Mouse (Mus musculus) forebrain, embryonic 12.5 days (tissue): ENCODE measurements around the gene Dph2. TPM values are rescaled to one million over a fixed set of nuclear protein-coding genes. Genes with fewer than 3 reads are reported as not detected.

Experiments used
- ATAC-seq: fragments of 200-750 bp; cut with Nextera tagmentation; 2 replicates; pipeline ENCODE4 v1.8.0; 2017; ENCODE audit warnings: moderate TSS enrichment; ENCODE audit not compliant: low FRiP score
- H3K27ac ChIP-seq: fragments of 300-500 bp; sonication (generic); 2 replicates; pipeline ENCODE4 v1.5.1; 2016; ENCODE audit warnings: mild to moderate bottlenecking
- H3K27me3 ChIP-seq: fragments of 300-500 bp; sonication (generic); 2 replicates; pipeline ENCODE4 v1.6.1; 2016; ENCODE audit warnings: mild to moderate bottlenecking
- H3K36me3 ChIP-seq: fragments of 300-500 bp; sonication (generic); replicated peaks from 2 replicates; pipeline ENCODE4 v1.6.1; 2016; ENCODE audit warnings: mild to moderate bottlenecking
- H3K4me1 ChIP-seq: fragments of 300-500 bp; sonication (generic); 2 replicates; pipeline ENCODE4 v1.6.1; 2016
- H3K4me2 ChIP-seq: fragments of 300-500 bp; sonication (generic); 2 replicates; pipeline ENCODE4 v1.6.1; 2016; ENCODE audit warnings: mild to moderate bottlenecking, moderate library complexity
- H3K4me3 ChIP-seq: fragments of 300-500 bp; sonication (generic); replicated peaks from 2 replicates; pipeline ENCODE4 v1.5.1; 2016; ENCODE audit warnings: mild to moderate bottlenecking
- H3K9ac ChIP-seq: fragments of 300-500 bp; sonication (generic); 2 replicates; pipeline ENCODE4 v1.6.1; 2016; ENCODE audit warnings: mild to moderate bottlenecking
- H3K9me3 ChIP-seq: fragments of 300-500 bp; sonication (generic); 2 replicates; pipeline ENCODE4 v1.6.1; 2016
- WGBS: fragments of 180-500 bp; shearing (Covaris S2); methylation state at CpG from one replicate; pipeline ENCODE4 v1.1.7; 2016; 5-methylcytosine and 5-hydroxymethylcytosine counted together
- polyA plus RNA-seq: library from polyadenylated mRNA; unstranded; fragments of >200 nt; fragmentation: Nextera tagmentation; extraction: Ambion mirVana; gene quantifications from 2 replicates; pipeline ENCODE4 v1.2.1, GENCODE M21; 2016

Dph2 gene
- polyA plus RNA-seq, 1 experiment from 2014 or later: 27.0 TPM

DNA sequence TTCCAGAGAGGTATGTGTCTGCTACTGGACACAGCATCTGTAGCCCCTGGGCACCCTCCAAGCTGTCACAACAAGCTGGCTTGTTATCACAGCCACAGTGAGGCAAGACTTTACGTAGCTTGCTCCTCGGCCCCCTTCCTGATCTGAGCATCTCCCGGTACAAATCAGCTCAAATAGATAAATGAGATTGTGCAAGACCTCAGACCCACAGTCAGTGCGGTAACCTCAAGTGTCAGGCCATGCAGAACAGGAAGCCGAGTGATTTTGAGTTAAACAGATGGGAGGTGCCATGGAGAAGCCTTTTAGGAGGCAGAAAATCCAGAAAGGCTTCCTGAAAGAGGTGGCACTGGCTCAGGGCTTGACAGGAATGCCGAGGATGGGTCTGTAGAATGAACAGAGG, 24.8 kb downstream of the Dph2 start:
- no peak overlapping the region for H3K27ac ChIP-seq
- H3K4me1 ChIP-seq: peaks cover 24% of the 10 kb centered on the region
- H3K9ac ChIP-seq: no peak overlapping the region
- H3K27me3 ChIP-seq: peaks cover 6% of the 10 kb centered on the region
- no peaks in the 10 kb centered on the region for H3K36me3 ChIP-seq
- no peak overlapping the region for H3K4me2 ChIP-seq
- no peaks in the 10 kb centered on the region for H3K9me3 ChIP-seq
- ATAC-seq: no peak
- 81% methylated on average over 6 of the region's 6 CpGs for WGBS
- H3K4me3 ChIP-seq: no peak overlapping the region

GRCm38 (mm10) chr4:117866083-117866482, 25.7 kb downstream of the Dph2 start:
- Histone ChIP-seq H3K36me3 (no peaks in the 10 kb centered on the region), H3K9ac (no peak overlapping the region), H3K9me3 (no peaks in the 10 kb centered on the region), H3K4me2 (no peak overlapping the region), H3K27ac (0 out of 2 replicates have a peak overlapping the region, but pooled peaks have one; percentile 19), H3K27me3 (peaks cover 6% of the 10 kb centered on the region), H3K4me3 (no peak overlapping the region), H3K4me1 (peaks cover 22% of the 10 kb centered on the region)
- no peak for ATAC-seq
- 67% methylated on average over 9 of the region's 9 CpGs for WGBS

DNA sequence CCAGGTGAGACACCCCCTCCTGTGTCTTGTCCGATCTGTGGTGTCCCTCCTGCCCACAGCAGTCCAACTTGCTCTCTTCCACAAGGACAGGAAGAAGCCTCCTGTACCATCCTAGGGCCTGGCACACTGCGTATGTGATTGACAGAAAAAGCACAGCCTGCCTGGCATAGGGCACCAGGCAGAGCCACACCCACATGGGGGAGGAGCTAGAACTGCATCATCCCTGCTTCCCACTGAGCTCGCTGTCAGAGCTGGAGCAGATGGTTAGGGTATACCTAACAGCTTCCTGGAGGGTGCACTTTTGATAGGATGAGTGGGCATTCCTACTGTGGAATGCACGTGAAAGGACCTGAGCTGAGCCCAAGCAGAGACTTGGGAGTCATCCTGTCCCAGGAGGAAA, 29.0 kb downstream of the Dph2 start:
- Histone ChIP-seq H3K9me3 (no peaks in the 10 kb centered on the region), H3K27me3 (peaks cover 6% of the 10 kb centered on the region; the same call in 1 of the 2 replicates), H3K4me1 (peaks cover 18% of the 10 kb centered on the region), H3K4me3 (no peak overlapping the region), H3K9ac (no peak overlapping the region), H3K4me2 (no peak overlapping the region), H3K36me3 (no peaks in the 10 kb centered on the region; the same call in 1 of the 2 replicates), H3K27ac (no peak overlapping the region)
- peak; percentile 78 for ATAC-seq
- 28% methylated on average over 4 of the region's 4 CpGs for WGBS

DNA sequence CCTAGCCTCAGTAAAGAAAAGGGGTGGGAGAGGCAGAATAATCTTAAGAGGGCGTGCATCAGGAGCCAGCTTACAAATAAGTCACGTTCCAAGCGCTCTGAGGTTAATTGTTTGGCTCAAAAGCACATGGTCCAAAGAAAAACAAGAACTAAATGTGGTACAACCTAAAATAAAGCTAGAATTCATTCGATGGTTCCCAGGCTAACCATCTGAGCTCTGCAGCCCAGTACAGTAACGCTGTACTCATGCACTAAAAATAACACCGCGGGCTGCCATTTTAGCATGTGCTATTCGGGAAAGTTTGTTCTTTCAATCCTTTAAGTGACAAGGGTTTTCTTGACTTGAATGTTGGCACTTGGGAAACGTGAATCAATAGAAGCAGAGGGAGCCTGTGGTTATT, 31.3 kb downstream of the Dph2 start:
- no peak for ATAC-seq
- Histone ChIP-seq H3K36me3 (peaks cover 4% of the 10 kb centered on the region), H3K4me3 (no peak overlapping the region), H3K27ac (no peak overlapping the region), H3K4me2 (no peak overlapping the region), H3K9ac (no peak overlapping the region), H3K9me3 (no peaks in the 10 kb centered on the region), H3K4me1 (peaks cover 11% of the 10 kb centered on the region; the same call in 1 of the 2 replicates), H3K27me3 (no peaks in the 10 kb centered on the region)
- WGBS: 79% methylated on average over 9 of the region's 9 CpGs

GRCm38 (mm10) chr4:117858794-117859193, 33.0 kb downstream of the Dph2 start:
- Histone ChIP-seq H3K9me3 (no peaks in the 10 kb centered on the region), H3K4me1 (peaks cover 11% of the 10 kb centered on the region; the same call in 1 of the 2 replicates), H3K36me3 (peaks cover 4% of the 10 kb centered on the region), H3K27ac (no peak overlapping the region), H3K4me3 (no peak overlapping the region), H3K27me3 (no peaks in the 10 kb centered on the region), H3K4me2 (no peak overlapping the region), H3K9ac (no peak overlapping the region)
- no peak for ATAC-seq
- WGBS: 62% methylated on average over 3 of the region's 3 CpGs

GRCm38 (mm10) chr4:117855146-117855545, 36.7 kb downstream of the Dph2 start:
- 82% methylated on average over 9 of the region's 9 CpGs for WGBS
- no peak overlapping the region for H3K27ac ChIP-seq
- H3K4me1 ChIP-seq: peaks cover 8% of the 10 kb centered on the region
- H3K27me3 ChIP-seq: no peaks in the 10 kb centered on the region
- ATAC-seq: no peak
- H3K4me2 ChIP-seq: no peak overlapping the region
- H3K9me3 ChIP-seq: no peaks in the 10 kb centered on the region
- peaks cover 4% of the 10 kb centered on the region for H3K36me3 ChIP-seq
- H3K4me3 ChIP-seq: no peak overlapping the region
- H3K9ac ChIP-seq: no peak overlapping the region

GRCm38 (mm10) chr4:117852152-117852868, 39.5 kb downstream of the Dph2 start:
- H3K4me3 ChIP-seq: no peak overlapping the region
- no peak for ATAC-seq
- no peak overlapping the region for H3K4me2 ChIP-seq
- no peak overlapping the region for H3K27ac ChIP-seq
- H3K36me3 ChIP-seq: peaks cover 4% of the 10 kb centered on the region; the same call in 1 of the 2 replicates
- no peaks in the 10 kb centered on the region for H3K9me3 ChIP-seq
- no peaks in the 10 kb centered on the region for H3K27me3 ChIP-seq
- 91% methylated on average over 10 of the region's 10 CpGs for WGBS
- no peak overlapping the region for H3K9ac ChIP-seq
- peaks cover 20% of the 10 kb centered on the region for H3K4me1 ChIP-seq

DNA sequence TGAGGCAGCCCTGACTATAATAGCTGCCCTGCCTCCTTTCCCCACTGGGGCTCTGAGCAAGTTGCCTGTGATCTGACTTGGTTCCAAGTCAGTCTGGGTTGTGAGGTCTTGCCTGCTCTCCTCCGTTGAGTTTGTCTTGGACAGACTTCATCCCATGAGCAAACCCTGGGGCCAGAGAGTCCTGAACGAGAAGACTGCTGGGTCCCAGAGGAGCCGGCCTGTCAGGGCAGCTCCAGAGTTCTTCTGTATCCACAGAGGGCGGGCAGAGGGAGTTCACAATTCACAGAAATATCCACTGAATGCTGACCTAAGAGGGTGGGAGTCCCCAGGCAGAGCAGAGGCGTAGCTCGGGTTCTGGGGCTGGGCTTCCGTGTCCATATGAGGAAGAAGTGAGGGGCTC, 41.0 kb downstream of the Dph2 start:
- ATAC-seq: no peak
- Histone ChIP-seq H3K36me3 (no peaks in the 10 kb centered on the region), H3K27ac (no peak overlapping the region), H3K4me1 (peaks cover 25% of the 10 kb centered on the region), H3K27me3 (no peaks in the 10 kb centered on the region; the same call in 1 of the 2 replicates), H3K4me3 (no peak overlapping the region), H3K4me2 (no peak overlapping the region), H3K9ac (no peak overlapping the region), H3K9me3 (no peaks in the 10 kb centered on the region)
- WGBS: 80% methylated on average over 7 of the region's 7 CpGs

GRCm38 (mm10) chr4:117850176-117850575, 41.7 kb downstream of the Dph2 start:
- Histone ChIP-seq H3K4me3 (no peak overlapping the region), H3K36me3 (no peaks in the 10 kb centered on the region), H3K27ac (no peak overlapping the region), H3K4me1 (peaks cover 25% of the 10 kb centered on the region), H3K4me2 (no peak overlapping the region), H3K9ac (no peak overlapping the region), H3K27me3 (no peaks in the 10 kb centered on the region; the same call in 1 of the 2 replicates), H3K9me3 (no peaks in the 10 kb centered on the region)
- 77% methylated on average over 7 of the region's 7 CpGs for WGBS
- ATAC-seq: no peak

DNA sequence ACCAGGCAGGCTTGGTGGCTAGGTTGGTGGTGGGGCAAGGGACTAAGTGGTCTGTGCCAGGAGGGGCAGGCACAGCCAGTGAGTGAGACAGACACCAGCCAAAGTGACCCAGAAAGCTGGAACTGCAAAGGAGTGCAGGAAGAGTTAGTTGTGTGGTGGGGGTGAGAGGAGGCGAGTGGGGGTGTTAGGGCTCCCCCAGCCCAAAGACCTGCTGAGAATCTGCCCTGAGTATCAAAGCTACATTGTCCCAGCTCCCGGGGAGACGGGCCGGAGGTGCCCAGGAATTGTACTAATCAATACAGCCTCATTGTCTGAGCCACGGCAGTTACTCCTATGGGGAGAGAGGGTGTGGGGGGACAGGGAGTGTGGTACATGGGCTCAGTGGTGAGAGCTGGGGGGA, 42.3 kb downstream of the Dph2 start:
- Histone ChIP-seq H3K4me1 (peaks cover 25% of the 10 kb centered on the region), H3K4me2 (peak overlapping the region; percentile 22; the same call in 1 of the 2 replicates), H3K27me3 (no peaks in the 10 kb centered on the region; the same call in 1 of the 2 replicates), H3K36me3 (no peaks in the 10 kb centered on the region), H3K9me3 (no peaks in the 10 kb centered on the region), H3K27ac (no peak overlapping the region), H3K4me3 (no peak overlapping the region), H3K9ac (no peak overlapping the region)
- WGBS: 12% methylated on average over 5 of the region's 5 CpGs
- ATAC-seq: no peak

GRCm38 (mm10) chr4:117849063-117849462, 42.8 kb downstream of the Dph2 start:
- no peaks in the 10 kb centered on the region for H3K9me3 ChIP-seq
- H3K36me3 ChIP-seq: no peaks in the 10 kb centered on the region
- H3K9ac ChIP-seq: no peak overlapping the region
- no peak overlapping the region for H3K27ac ChIP-seq
- no peaks in the 10 kb centered on the region; the same call in 1 of the 2 replicates for H3K27me3 ChIP-seq
- peaks cover 25% of the 10 kb centered on the region for H3K4me1 ChIP-seq
- WGBS: 52% methylated on average over 17 of the region's 17 CpGs
- ATAC-seq: peak; percentile 44
- peak overlapping the region; percentile 22; the same call in 1 of the 2 replicates for H3K4me2 ChIP-seq
- H3K4me3 ChIP-seq: no peak overlapping the region

DNA sequence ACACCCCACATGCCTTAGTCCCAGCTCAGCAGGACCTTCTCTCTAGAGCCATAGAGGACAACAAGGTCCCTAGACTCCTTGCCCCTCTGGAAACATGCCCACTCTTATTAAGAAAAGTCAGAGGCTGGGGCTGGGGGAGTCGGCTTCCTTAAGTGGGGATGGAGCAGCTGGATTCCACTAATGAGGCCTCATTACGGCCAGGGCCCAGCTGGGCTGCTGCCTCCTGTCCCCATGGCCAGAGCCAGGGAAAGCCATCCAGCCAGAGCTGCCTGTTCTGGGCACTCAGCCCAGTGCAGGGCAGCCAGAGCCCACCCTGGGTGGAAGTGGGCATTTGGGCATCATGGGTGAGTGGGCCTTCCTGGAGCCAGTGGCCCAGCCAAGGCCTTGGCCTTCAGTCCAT, 44.8 kb downstream of the Dph2 start:
- H3K36me3 ChIP-seq: no peaks in the 10 kb centered on the region
- 14% methylated on average over 2 of the region's 2 CpGs for WGBS
- no peak overlapping the region for H3K4me2 ChIP-seq
- H3K27ac ChIP-seq: no peak overlapping the region
- no peaks in the 10 kb centered on the region for H3K9me3 ChIP-seq
- no peak overlapping the region for H3K4me3 ChIP-seq
- ATAC-seq: no peak
- H3K9ac ChIP-seq: no peak overlapping the region
- no peaks in the 10 kb centered on the region; the same call in 1 of the 2 replicates for H3K27me3 ChIP-seq
- H3K4me1 ChIP-seq: peaks cover 25% of the 10 kb centered on the region

DNA sequence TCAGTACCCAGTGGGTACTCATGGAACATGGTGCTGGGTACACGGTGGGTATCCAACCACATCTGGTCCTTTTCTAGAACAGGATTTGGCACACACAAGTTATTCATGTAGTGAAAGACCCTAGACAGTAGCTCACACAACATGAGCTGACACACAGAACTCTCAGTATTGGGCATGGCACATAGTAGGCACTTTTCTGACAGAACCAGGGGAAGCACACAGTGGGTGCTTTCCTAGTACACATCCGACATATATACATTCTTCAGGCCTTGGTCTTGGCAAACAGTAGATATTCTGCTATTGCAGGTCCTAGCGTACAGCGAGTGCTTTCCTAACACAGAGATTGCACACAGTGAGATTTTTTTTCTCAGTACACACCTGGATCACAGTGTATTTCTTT, 45.6 kb downstream of the Dph2 start:
- Histone ChIP-seq H3K4me1 (peaks cover 25% of the 10 kb centered on the region), H3K9me3 (no peaks in the 10 kb centered on the region), H3K9ac (no peak overlapping the region), H3K27ac (no peak overlapping the region), H3K36me3 (no peaks in the 10 kb centered on the region), H3K4me2 (no peak overlapping the region), H3K27me3 (no peaks in the 10 kb centered on the region; the same call in 1 of the 2 replicates), H3K4me3 (no peak overlapping the region)
- WGBS: 91% methylated on average over 4 of the region's 4 CpGs
- no peak for ATAC-seq
